Mouse (Mus musculus) hindbrain, embryonic 11.5 days (tissue): ENCODE measurements around the gene Cep350. TPM values are rescaled to one million over a fixed set of nuclear protein-coding genes. Genes with fewer than 3 reads are reported as not detected.

ENCODE experiments used
- ATAC-seq: fragments of 200-750 bp; cut with Nextera tagmentation; 2 replicates; pipeline ENCODE4 v1.8.0; 2017; ENCODE audit warnings: mild to moderate bottlenecking, moderate TSS enrichment, moderate library complexity; ENCODE audit not compliant: low FRiP score
- DNase-seq: peaks from one replicate; pipeline ENCODE4 v3.0.0-alpha.2; 2015; ENCODE audit warnings: low spot score
- H3K27ac ChIP-seq: fragments of 300-500 bp; sonication (generic); 2 replicates; pipeline ENCODE4 v1.5.1; 2014; ENCODE audit warnings: mild to moderate bottlenecking, low read depth, low read length
- H3K27me3 ChIP-seq: fragments of 300-500 bp; sonication (generic); 2 replicates; pipeline ENCODE4 v1.6.1; 2014; ENCODE audit warnings: mild to moderate bottlenecking, low read length, moderate library complexity, mixed read lengths; ENCODE audit not compliant: control insufficient read depth, insufficient read depth
- H3K36me3 ChIP-seq: fragments of 300-500 bp; sonication (generic); 2 replicates; pipeline ENCODE4 v1.6.1; 2014; ENCODE audit warnings: mild to moderate bottlenecking, low read length, moderate library complexity, mixed read lengths; ENCODE audit not compliant: control insufficient read depth, insufficient read depth
- H3K4me1 ChIP-seq: fragments of 300-500 bp; sonication (generic); replicated peaks from 2 replicates; pipeline ENCODE4 v1.6.1; 2014; ENCODE audit warnings: low read length, mixed read lengths; ENCODE audit not compliant: control insufficient read depth, insufficient read depth
- H3K4me2 ChIP-seq: fragments of 300-500 bp; sonication (generic); replicated peaks from 2 replicates; pipeline ENCODE4 v1.6.1; 2014; ENCODE audit warnings: mild to moderate bottlenecking, low read depth, low read length
- H3K4me3 ChIP-seq: fragments of 300-500 bp; sonication (generic); 2 replicates; pipeline ENCODE4 v1.5.1; 2014; ENCODE audit warnings: low read depth, low read length
- H3K9ac ChIP-seq: fragments of 300-500 bp; sonication (generic); 2 replicates; pipeline ENCODE4 v1.6.1; 2014; ENCODE audit warnings: low read depth, low read length
- H3K9me3 ChIP-seq: fragments of 300-500 bp; sonication (generic); 2 replicates; pipeline ENCODE4 v1.6.1; 2016; ENCODE audit warnings: low read length; ENCODE audit not compliant: control insufficient read depth
- WGBS: fragments of 180-500 bp; shearing (Covaris S2); extraction: QIAGEN DNeasy Blood & Tissue Kit; methylation state at CpG from one replicate; pipeline ENCODE4 v1.1.7; 2014; 5-methylcytosine and 5-hydroxymethylcytosine counted together
- polyA plus RNA-seq: library from polyadenylated mRNA; unstranded; fragments of >200 nt; fragmentation: Nextera tagmentation; extraction: Ambion mirVana; gene quantifications from 2 replicates; pipeline ENCODE4 v1.2.1, GENCODE M21; 2014

The Cep350 gene
- polyA plus RNA-seq, 1 experiment from 2014 or later, result 17.5 TPM

GRCm38 (mm10) chr1:155827703-155828295 lies 145.3 kb downstream of the Cep350 start:
- ATAC-seq (no peak), DNase-seq (no peak)
- Histone ChIP-seq H3K9ac (no peak overlapping the region), H3K4me3 (no peak overlapping the region), H3K27ac (no peak overlapping the region), H3K36me3 (no peaks in the 10 kb centered on the region), H3K4me2 (no peak overlapping the region), H3K4me1 (no peaks in the 10 kb centered on the region), H3K27me3 (no peaks in the 10 kb centered on the region), H3K9me3 (no peaks in the 10 kb centered on the region)
- 65% methylated on average over 8 of the region's 8 CpGs for WGBS

- Histone ChIP-seq H3K27ac (no peak overlapping the region), H3K4me2 (no peak overlapping the region), H3K27me3 (no peaks in the 10 kb centered on the region), H3K9ac (no peak overlapping the region), H3K4me1 (no peaks in the 10 kb centered on the region), H3K36me3 (no peaks in the 10 kb centered on the region), H3K9me3 (no peaks in the 10 kb centered on the region), H3K4me3 (no peak overlapping the region)
- ATAC-seq (no peak), DNase-seq (no peak)
- 46% methylated on average over 5 of the region's 5 CpGs for WGBS
These were observed 146.2 kb downstream of the Cep350 start for GRCm38 (mm10) chr1:155826803-155827395.

GRCm38 (mm10) chr1:155825940-155826716 lies 146.9 kb downstream of the Cep350 start:
- H3K9ac ChIP-seq, result no peak overlapping the region
- ATAC-seq (no peak), DNase-seq (no peak)
- no peaks in the 10 kb centered on the region for H3K4me1 ChIP-seq
- no peak overlapping the region for H3K4me3 ChIP-seq
- 85% methylated on average over 4 of the region's 4 CpGs for WGBS
- no peaks in the 10 kb centered on the region for H3K27me3 ChIP-seq
- H3K4me2 ChIP-seq, result no peak overlapping the region
- no peaks in the 10 kb centered on the region for H3K36me3 ChIP-seq
- H3K9me3 ChIP-seq, result no peaks in the 10 kb centered on the region
- no peak overlapping the region for H3K27ac ChIP-seq

- H3K9ac ChIP-seq, result no peak overlapping the region
- DNase-seq (no peak), ATAC-seq (no peak)
- no peak overlapping the region for H3K4me3 ChIP-seq
- no peak overlapping the region for H3K27ac ChIP-seq
- H3K9me3 ChIP-seq, result no peaks in the 10 kb centered on the region
- 94% methylated on average over 5 of the region's 5 CpGs for WGBS
- no peaks in the 10 kb centered on the region for H3K27me3 ChIP-seq
- no peaks in the 10 kb centered on the region for H3K36me3 ChIP-seq
- H3K4me1 ChIP-seq, result no peaks in the 10 kb centered on the region
- no peak overlapping the region for H3K4me2 ChIP-seq
These were observed 152.4 kb downstream of the Cep350 start for GRCm38 (mm10) chr1:155820646-155821045.

- H3K4me3 ChIP-seq, result no peak overlapping the region
- no peaks in the 10 kb centered on the region for H3K27me3 ChIP-seq
- no peak for ATAC-seq
- 71% methylated on average over 2 of the region's 2 CpGs for WGBS
- H3K4me2 ChIP-seq, result no peak overlapping the region
- no peaks in the 10 kb centered on the region for H3K9me3 ChIP-seq
- no peaks in the 10 kb centered on the region for H3K36me3 ChIP-seq
- no peaks in the 10 kb centered on the region for H3K4me1 ChIP-seq
- no peak overlapping the region for H3K9ac ChIP-seq
- DNase-seq, result no peak
- H3K27ac ChIP-seq, result no peak overlapping the region
These were observed 156.9 kb downstream of the Cep350 start for GRCm38 (mm10) chr1:155816167-155816566.

- WGBS, result under 1% methylated on average over 67 of the region's 67 CpGs
- peak; percentile 94 for ATAC-seq
- Histone ChIP-seq H3K4me2 (peak within 1 kb of the TSS; percentile 78), H3K36me3 (no peaks in the 10 kb centered on the region), H3K4me3 (peak within 1 kb of the TSS; percentile 81), H3K27ac (no peak within 1 kb of the TSS), H3K27me3 (no peaks in the 10 kb centered on the region), H3K9ac (peak within 1 kb of the TSS; percentile 77), H3K4me1 (no peaks in the 10 kb centered on the region), H3K9me3 (no peaks in the 10 kb centered on the region)
- DNase-seq, result peak; percentile 93
These were observed 160.2 kb downstream of the Cep350 start, which contains the start of gene Qsox1 for GRCm38 (mm10) chr1:155812581-155813499. TSS of gene Qsox1 (minus strand) at chr1:155812889.

GRCm38 (mm10) chr1:155811995-155812580 lies 161.0 kb downstream of the Cep350 start:
- Histone ChIP-seq H3K9me3 (no peaks in the 10 kb centered on the region), H3K36me3 (no peaks in the 10 kb centered on the region), H3K27me3 (no peaks in the 10 kb centered on the region), H3K4me3 (peak overlapping the region; percentile 81), H3K4me2 (peak overlapping the region; percentile 78), H3K4me1 (no peaks in the 10 kb centered on the region), H3K27ac (no peak overlapping the region), H3K9ac (peak overlapping the region; percentile 77)
- ATAC-seq (peak; percentile 67), DNase-seq (no peak)
- WGBS, result 5% methylated on average over 22 of the region's 22 CpGs

GRCm38 (mm10) chr1:155810616-155811015 lies 162.4 kb downstream of the Cep350 start:
- Histone ChIP-seq H3K27me3 (no peaks in the 10 kb centered on the region), H3K36me3 (no peaks in the 10 kb centered on the region), H3K4me3 (no peak overlapping the region), H3K4me2 (no peak overlapping the region), H3K9ac (no peak overlapping the region), H3K9me3 (no peaks in the 10 kb centered on the region), H3K4me1 (no peaks in the 10 kb centered on the region), H3K27ac (no peak overlapping the region)
- no peak for ATAC-seq
- 62% methylated on average over 7 of the region's 7 CpGs for WGBS
- DNase-seq, result no peak
